Mouse (Mus musculus): ENCODE measurements around the gene Snx29.

Snx29 gene

GRCm38 (mm10) chr16:11589782-11590695, 267.3 kb downstream of the Snx29 start:
- DNase-seq (ENCODE audit: low read depth, low spot score) = no peak

DNA sequence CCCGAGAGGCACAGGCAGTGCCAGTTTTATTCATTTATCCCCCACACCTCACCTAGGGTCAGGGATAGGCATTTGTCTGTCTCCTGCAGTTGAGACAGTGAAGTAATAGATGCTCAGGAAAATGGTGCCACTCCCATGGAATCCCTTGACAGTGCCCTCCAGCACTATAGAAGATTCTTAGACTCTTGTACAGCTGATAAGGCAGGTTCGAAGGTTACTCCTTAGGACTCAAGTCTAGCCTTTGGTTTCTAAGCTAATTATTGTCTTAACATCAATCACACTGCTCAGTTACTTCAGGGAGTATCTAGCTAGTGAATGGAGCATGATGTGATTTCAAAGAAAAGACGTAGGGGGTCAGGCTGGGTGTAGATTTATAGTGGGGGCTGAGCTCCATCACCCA, 273.9 kb downstream of the Snx29 start:
- DNase-seq (ENCODE audit: low read depth, low spot score) = no peak

DNA sequence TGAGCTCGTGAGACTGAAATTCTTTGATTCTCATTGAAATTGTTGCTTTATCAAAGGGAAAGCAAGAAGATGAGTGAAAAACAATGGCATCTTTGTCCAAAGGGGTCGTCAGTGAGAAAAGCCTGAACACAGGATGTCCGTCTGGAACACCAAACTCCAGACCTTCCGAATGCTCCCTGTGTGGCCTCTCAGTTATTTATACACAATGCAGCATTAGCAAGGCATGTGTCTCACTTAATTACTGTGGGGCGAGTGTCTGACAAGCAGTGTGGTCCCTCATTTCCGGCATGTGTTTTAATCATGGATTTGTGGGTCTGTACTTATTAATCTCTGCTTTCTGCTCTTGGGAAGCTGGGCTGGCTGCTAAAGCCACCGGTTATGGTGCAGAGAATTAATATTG, 275.1 kb downstream of the Snx29 start:
- DNase-seq (ENCODE audit: low read depth, low spot score) = no peak

DNA sequence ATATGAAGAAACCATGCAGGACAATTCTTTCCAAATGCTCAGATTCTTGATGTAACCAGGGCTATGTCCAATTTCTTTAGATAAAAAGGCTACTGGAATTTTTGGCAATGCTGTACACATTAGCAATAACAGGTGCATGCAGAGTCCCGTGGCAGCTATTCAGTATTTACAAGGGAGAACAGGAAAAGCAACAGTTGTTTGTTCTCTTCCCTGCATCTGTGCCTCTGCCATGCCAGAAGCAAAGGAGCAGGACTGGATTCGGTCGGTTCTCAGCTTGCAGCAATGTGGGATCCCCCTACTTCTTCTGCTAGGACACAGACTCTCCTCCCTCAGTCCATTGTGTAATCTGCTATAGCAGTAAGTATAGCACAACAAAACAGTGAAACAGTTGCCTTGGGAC, 276.8 kb downstream of the Snx29 start:
- DNase-seq (ENCODE audit: low read depth, low spot score) = no peak

DNA sequence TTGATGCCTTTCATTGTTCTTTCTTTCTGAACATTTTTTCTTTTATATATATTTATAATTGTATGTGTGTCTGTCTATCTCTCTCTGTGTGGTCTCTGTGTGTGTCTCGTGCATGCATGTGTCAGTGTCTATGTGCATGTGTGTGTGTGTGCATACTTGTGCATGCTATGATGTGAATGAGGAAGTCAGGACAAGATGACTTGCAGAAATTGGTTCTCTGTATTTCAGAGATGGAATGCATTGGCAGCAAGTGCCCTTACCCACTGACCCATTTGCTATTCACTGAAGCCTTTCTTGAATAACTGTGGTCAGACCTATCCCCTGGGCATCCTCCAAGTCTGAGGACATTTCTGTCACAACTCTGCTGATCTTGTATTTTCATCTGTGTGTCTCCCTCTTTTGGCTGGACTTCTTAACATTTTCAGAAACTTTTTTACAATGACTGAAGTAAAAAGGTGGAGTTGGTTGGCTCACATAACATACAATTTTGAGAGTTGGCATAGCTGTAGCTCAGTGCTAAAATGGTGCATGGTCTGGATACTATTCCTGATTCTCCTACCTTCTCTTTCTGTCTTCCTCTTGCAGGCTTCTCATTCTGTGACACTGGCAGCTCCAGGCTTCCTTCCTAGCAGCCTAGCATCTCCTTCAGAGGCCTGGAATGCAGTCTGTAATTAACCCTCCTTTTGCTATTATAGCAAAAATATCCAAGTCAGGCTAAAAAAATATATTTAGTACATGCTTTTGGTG, 278.8 kb downstream of the Snx29 start:
- no peak for DNase-seq (ENCODE audit: low read depth, low spot score)

GRCm38 (mm10) chr16:11603667-11604422, 281.1 kb downstream of the Snx29 start:
- no peak for DNase-seq (ENCODE audit: low read depth, low spot score)

GRCm38 (mm10) chr16:11612526-11613126, 289.9 kb downstream of the Snx29 start:
- no peak for DNase-seq (ENCODE audit: low read depth, low spot score)

DNA sequence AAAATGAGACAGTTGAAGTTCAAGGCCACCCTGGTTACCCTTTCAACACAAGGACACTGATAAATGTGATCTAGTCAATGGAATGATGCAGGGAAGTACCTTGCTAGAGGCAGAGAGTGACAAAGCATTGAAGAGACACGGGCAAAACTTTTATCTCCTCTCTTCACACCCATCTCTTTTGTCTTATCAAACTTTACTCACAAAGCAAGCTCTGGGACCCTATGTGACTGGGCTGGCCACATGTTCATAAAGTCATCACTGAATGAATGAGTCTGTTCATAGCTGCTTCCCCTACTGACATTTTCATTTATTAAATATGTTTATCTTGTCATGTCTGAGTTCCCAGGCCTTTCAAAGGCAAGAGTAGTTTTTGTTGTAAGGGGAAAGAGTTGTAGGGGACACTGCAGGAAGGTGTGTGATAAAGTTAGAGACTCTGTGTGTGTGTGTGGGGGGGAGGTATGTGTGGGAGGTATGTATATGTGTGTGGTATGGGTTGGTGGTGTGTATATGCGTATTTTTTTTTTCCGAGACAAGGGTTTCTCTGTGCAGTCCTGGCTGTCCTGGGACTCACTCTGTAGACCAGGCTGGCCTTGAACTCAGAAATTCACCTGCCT, 291.8 kb downstream of the Snx29 start:
- DNase-seq (ENCODE audit: low read depth, low spot score) = no peak

GRCm38 (mm10) chr16:11615633-11616032, 292.9 kb downstream of the Snx29 start:
- no peak for DNase-seq (ENCODE audit: low read depth, low spot score)

GRCm38 (mm10) chr16:11619951-11620350, 297.2 kb downstream of the Snx29 start:
- no peak for DNase-seq (ENCODE audit: low read depth, low spot score)

- DNase-seq (ENCODE audit: low read depth, low spot score) = no peak
Observed at GRCm38 (mm10) chr16:11621042-11621441, 298.3 kb downstream of the Snx29 start.

GRCm38 (mm10) chr16:11621664-11622063, 299.0 kb downstream of the Snx29 start:
- no peak for DNase-seq (ENCODE audit: low read depth, low spot score)

- DNase-seq (ENCODE audit: low read depth, low spot score) = no peak
Observed at GRCm38 (mm10) chr16:11623032-11623431, 300.3 kb downstream of the Snx29 start.

- no peak for DNase-seq (ENCODE audit: low read depth, low spot score)
Observed at GRCm38 (mm10) chr16:11624121-11624520, 301.4 kb downstream of the Snx29 start.

DNA sequence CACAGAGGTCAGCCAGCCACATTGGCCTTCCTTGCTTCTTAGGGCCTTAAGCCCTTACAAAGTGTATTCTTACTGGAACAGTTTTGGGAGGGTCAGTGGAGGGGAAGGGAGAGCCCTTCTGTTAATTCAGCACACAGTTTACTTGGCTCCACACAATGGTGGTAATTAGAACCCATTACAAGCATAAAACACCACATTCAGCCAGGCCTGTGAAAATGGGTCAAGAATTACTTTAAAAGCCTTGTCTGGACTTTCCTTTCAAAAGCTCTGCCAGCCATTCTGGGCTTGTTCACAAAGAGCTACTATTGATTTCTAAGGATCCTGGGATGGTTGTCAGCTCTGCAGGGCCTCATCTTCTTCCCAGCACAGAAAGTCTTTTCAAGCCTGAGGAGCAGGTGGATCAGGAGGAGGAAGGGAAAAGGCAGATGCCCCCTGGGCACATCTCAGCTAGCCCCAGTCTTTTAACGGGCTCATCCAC, 303.3 kb downstream of the Snx29 start:
- DNase-seq (ENCODE audit: low read depth, low spot score) = no peak

- DNase-seq (ENCODE audit: low read depth, low spot score) = no peak
Observed at GRCm38 (mm10) chr16:11626616-11627015, 303.9 kb downstream of the Snx29 start.

- DNase-seq (ENCODE audit: low read depth, low spot score) = no peak
Observed at GRCm38 (mm10) chr16:11627866-11628638, 305.3 kb downstream of the Snx29 start.

DNA sequence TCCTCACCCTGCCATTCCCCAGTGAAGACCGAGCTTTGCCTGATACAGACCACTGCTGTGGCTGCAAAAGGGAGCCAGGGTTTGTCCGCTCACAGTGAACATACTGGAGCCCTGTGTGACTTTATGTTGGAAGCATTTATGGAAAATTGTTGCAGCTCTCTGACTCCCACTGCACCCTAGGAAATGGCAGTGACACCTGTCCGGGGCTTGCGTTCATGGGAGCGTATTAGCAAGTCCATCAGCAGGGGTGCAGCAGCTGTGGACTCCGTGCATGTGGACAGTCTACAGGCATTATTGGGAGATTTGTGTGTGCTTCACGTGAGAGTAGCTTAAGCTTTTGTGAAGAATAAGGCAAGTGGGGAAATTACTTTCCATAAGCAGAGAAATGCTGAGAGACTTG, 307.0 kb downstream of the Snx29 start:
- DNase-seq (ENCODE audit: low read depth, low spot score) = no peak

DNA sequence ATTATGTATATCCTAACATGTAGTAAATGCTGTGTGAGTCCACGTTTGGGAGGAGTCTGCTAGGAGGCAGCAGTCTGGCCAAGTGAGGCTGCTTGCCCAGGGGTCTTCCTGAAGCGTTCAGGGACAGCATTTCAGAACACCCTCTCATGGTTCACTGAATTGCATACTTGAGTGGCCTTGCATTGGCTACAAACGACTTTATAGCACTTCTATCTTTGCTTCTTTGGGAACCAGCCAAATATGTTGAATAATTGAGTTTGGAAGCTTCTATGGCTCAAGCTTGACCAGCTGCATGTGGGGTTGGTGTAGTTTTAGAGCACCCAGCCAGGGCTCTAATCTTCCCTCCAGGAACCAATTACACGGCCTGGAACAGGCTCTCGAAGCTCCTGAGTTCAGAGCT, 307.8 kb downstream of the Snx29 start:
- no peak for DNase-seq (ENCODE audit: low read depth, low spot score)

- DNase-seq (ENCODE audit: low read depth, low spot score) = no peak
Observed at GRCm38 (mm10) chr16:11632205-11632747, 309.6 kb downstream of the Snx29 start.

Measured in retina, postnatal 7 days (tissue).